Mouse (Mus musculus) layer of hippocampus, adult 18-20 months (tissue): ENCODE results near the gene Rgp1. TPM values are rescaled to one million over a fixed set of nuclear protein-coding genes. Genes with fewer than 3 reads are reported as not detected.
"Not testable (repeated sequence)": the region's sequence is repeated elsewhere in the genome, so short reads cannot be mapped to it uniquely, and the experiment has no call there.

Experiments
- DNase-seq, 2 experiments: peaks; one replicate each; pipeline ENCODE4 v3.0.0; 2022; ENCODE audit warnings: low spot score in 2 of 2
- total RNA-seq, 2 experiments: library from RNA; stranded (reverse); gene quantifications; 2 replicates each; pipeline ENCODE4 v1.2.3; 2021

The Rgp1 gene
- total RNA-seq, 2 experiments from 2014 or later, result 43.6 to 48.0 TPM

GRCm38 (mm10) chr4:43591961-43592360 is 13.4 kb downstream of the Rgp1 start:
- DNase-seq, result no peak

- no peak for DNase-seq
Observed at GRCm38 (mm10) chr4:43593453-43593852, 14.9 kb downstream of the Rgp1 start.

GRCm38 (mm10) chr4:43596597-43596996 is 18.1 kb downstream of the Rgp1 start:
- not testable (repeated sequence) for DNase-seq

- no peak for DNase-seq
Observed at GRCm38 (mm10) chr4:43598200-43598599, 19.7 kb downstream of the Rgp1 start.

GRCm38 (mm10) chr4:43598650-43599380 is 20.3 kb downstream of the Rgp1 start:
- no peak for DNase-seq

- DNase-seq, result no peak
Observed at GRCm38 (mm10) chr4:43600195-43600934, 21.9 kb downstream of the Rgp1 start.

- DNase-seq, result no peak
Observed at GRCm38 (mm10) chr4:43604099-43604498, 25.6 kb downstream of the Rgp1 start.

GRCm38 (mm10) chr4:43604751-43605685 is 26.5 kb downstream of the Rgp1 start:
- no peak for DNase-seq

GRCm38 (mm10) chr4:43612534-43612933 is 34.0 kb downstream of the Rgp1 start:
- no peak for DNase-seq

- no peak for DNase-seq
Observed at GRCm38 (mm10) chr4:43613060-43613730, 34.7 kb downstream of the Rgp1 start.

- no peak for DNase-seq
Observed at GRCm38 (mm10) chr4:43620146-43620778, 41.7 kb downstream of the Rgp1 start.

GRCm38 (mm10) chr4:43629106-43629817 is 50.7 kb downstream of the Rgp1 start:
- no peak for DNase-seq

- peak; percentile 73 to 96 for DNase-seq
Observed at GRCm38 (mm10) chr4:43630030-43630581, 51.6 kb downstream of the Rgp1 start.

GRCm38 (mm10) chr4:43630671-43631045 is 52.1 kb downstream of the Rgp1 start:
- DNase-seq, result no peak

- DNase-seq, result peak in 1 of 2 experiments; percentile 32
Observed at GRCm38 (mm10) chr4:43631046-43631955, 52.8 kb downstream of the Rgp1 start, which contains the start of gene Npr2. Npr2 (plus strand) TSS chr4:43631935.

GRCm38 (mm10) chr4:43631956-43632920 is 53.7 kb downstream of the Rgp1 start:
- no peak for DNase-seq

- DNase-seq, result no peak
Observed at GRCm38 (mm10) chr4:43633296-43633695, 54.8 kb downstream of the Rgp1 start.
